Mouse (Mus musculus) megakaryocyte-erythroid progenitor cell, adult 5 weeks (primary cell): ENCODE measurements around the gene Tecr. TPM values are rescaled to one million over a fixed set of nuclear protein-coding genes. Genes with fewer than 3 reads are reported as not detected.

ENCODE experiments used
- polyA plus RNA-seq: library from polyadenylated mRNA; stranded (reverse); fragments of >175 nt; gene quantifications from 2 replicates; pipeline ENCODE4 v1.2.3, GENCODE M21; 2012

Tecr gene
- 417 and 426 TPM in 2 replicates for polyA plus RNA-seq

DNA sequence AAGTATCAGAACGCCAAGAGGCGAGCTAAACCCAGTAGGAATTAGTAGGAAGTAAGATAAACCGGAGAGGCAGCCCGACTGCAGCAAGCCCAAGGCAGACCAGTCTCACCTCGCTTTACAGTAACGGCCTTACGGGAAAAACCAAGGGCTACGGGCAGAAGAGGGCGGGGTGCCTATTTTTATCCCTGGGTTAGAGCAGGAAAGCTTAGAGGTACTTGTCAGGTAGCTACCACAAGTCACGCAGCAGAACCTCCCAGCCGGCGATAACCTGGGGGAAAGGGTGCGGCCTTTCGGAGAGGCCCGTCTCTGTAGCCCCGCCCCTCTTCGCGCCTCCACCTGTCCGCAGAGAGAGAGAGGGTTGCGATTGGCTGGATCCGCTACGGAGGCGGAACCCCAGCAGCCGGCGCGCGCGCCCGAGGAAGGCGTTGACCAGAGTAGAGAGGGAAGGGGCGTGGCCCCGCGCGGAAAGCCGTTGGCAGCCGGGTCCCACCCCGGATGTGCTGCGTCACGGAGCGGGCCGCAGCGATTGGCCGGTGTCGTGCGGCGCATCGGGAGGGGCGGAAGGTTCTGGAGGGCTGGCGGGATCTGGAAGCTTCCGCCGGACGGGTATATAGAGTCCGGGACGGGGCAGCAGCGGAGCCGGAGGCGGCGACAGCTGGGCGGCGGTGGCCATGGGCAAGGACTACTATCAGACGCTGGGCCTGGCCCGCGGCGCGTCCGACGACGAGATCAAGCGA, at the start of gene Tecr, which contains the start of gene Dnajb1:
Gene Tecr, minus strand, starts transcription at position 311 of the 737 bp plus-strand sequence.
Gene Dnajb1, plus strand, starts transcription at position 533 of the 737 bp plus-strand sequence.

DNA sequence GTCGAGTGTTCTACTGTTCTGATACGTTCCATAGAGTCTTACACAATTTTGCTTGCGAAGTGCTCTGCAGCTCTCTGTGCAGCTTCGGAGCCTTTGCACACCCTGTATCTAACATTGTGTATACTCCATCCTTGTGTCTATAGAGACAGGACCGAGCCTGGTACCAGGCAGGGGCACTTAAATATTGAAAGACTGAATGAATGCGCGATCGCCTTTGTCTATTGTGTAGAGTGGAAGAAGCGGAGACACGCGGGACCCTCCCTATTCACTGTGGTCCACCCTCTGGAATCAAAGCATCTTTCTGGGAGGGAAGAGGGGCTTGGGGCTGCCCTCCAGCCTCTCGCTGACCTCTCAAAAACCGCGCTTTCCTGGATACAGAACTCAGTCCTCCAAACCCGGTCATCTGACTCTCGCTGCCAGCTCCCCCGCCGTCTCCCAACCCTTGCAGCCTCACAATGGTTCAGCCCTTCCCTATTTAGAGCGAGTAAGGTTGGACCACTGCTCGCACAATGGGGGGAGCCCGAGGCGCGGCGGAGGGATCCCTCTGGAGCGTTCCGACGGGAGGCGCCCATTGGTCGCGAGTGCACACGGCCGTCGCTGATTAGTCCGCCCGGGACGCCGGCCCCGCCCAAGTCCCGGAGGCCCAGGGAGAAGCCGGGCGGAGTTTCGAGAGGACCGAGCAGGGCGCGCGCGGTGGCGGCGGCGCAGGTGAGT, 44.4 kb upstream of the Tecr start, which contains the start of gene Gipc1:
Gene Gipc1, plus strand, starts transcription at position 648 of the 714 bp plus-strand sequence.

DNA sequence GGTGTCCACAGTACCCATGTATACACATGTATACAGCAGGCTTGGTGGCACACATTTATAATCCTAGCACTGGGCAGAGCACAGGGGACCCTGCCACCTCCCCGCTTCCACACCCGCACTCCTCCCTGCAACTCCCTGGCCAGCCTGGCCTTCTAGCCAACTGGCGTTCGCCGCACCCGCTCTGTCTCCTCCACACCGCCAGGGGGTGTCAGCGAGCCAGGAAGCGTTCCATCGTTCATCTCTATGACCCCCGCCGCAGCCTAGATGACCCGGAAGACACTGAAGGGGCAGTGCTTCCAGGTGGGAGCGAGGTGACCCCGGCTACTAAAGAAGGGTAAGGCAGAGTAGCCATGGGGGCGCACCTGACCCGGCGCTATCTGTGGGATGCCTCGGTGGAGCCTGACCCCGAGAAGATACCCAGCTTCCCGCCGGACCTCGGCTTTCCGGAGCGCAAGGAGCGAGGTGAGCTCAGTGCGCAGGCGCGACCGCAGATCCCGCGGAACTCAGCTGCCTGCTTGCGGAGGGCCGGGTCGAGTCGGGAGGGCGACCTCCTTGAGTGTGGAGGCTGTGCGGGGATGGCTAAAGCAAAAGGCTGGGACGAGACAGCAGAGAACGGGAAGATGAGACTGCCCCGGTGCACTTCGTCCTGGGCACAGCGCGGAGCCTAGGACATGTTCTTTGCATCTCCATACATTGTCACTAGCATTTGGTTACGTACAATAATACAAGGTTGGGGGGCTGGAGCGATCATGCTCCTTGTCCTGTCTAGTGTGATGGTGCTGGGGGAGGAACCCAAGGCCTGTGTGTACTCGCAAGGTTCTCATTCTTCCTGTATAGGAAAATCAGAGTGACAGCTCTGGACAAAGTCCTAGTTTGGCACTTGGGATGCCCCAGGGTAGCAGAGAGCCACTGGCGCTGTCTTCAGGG, 41.0 kb downstream of the Tecr start, which contains the start of gene Ndufb7:
Gene Ndufb7, plus strand, starts transcription at position 203 of the 927 bp plus-strand sequence.

DNA sequence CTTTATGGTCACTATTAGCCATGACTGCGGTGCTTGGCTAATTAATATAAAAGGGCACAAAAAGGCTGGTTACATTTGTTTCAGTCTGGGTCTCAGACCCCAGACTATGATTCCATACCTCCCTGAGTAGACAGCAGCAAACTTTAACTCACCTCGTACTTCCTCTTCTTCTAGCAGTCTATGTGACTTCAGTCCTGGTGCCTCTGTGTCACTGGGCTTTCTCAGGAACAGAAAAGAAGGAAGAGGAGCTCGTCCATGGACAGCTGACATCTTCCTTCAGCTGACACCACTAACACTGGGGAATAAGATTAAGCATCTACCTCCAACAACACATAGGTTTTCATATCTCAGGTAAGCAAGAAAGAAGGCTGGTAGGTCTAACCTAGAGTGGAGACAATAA, 72.0 kb downstream of the Tecr start, which contains the start of gene Olfr370:
Gene Olfr370, plus strand, starts transcription at position 45 of the 400 bp plus-strand sequence.

Other genes starting within 250 kb of the Tecr start
- gene Clgn, start 218.1 kb downstream of the Tecr start, polyA plus RNA-seq: 0.06 TPM in 1 of 2 replicates, not detected in the other
- gene Scoc, start 149.6 kb downstream of the Tecr start, polyA plus RNA-seq: 7.6 and 9.0 TPM in 2 replicates
- gene Olfr370, start 72.2 kb downstream of the Tecr start, polyA plus RNA-seq: not detected in 2 replicates
- gene Ndufb7, start 41.3 kb downstream of the Tecr start, polyA plus RNA-seq: 459 and 524 TPM in 2 replicates
- gene Dnajb1, start 222 bp upstream of the Tecr start, polyA plus RNA-seq: 141 and 217 TPM in 2 replicates
- 107 and 120 TPM in 2 replicates for gene Gipc1, start 44.7 kb upstream of the Tecr start, polyA plus RNA-seq
- 0.29 and 0.31 TPM in 2 replicates for gene Ptger1, start 58.7 kb upstream of the Tecr start, polyA plus RNA-seq
- 135 and 146 TPM in 2 replicates for gene Pkn1, start 91.2 kb upstream of the Tecr start, polyA plus RNA-seq
- 46.6 and 55.5 TPM in 2 replicates for gene Ddx39, start 107.2 kb upstream of the Tecr start, polyA plus RNA-seq
- 53.2 and 59.7 TPM in 2 replicates for gene Adgre5, start 133.4 kb upstream of the Tecr start, polyA plus RNA-seq